Mouse (Mus musculus) CH12.LX (cell line): Measurements from ENCODE around the gene Gmppa. TPM values are rescaled to one million over a fixed set of nuclear protein-coding genes. Genes with fewer than 3 reads are reported as not detected.

Experiments
- DNase-seq: peaks from one replicate; pipeline ENCODE4 v3.0.0-alpha.2; 2013; ENCODE audit errors: extremely low read depth
- H3K27ac ChIP-seq: 2 replicates; pipeline ENCODE4 v1.5.1; 2012; ENCODE audit warnings: low read depth, mild to moderate bottlenecking, control low read depth, moderate library complexity; ENCODE audit not compliant: insufficient read depth
- H3K27me3 ChIP-seq: replicated peaks from 2 replicates; pipeline ENCODE3; 2012; ENCODE audit warnings: inconsistent platforms
- H3K36me3 ChIP-seq, 2 experiments: replicated peaks in 1 of 2; 2 replicates each; pipeline versions ENCODE3 to v1.6.1; 2012; ENCODE audit warnings: inconsistent platforms in 1 of 2, low read length in 1 of 2, mild to moderate bottlenecking in 1 of 2, mixed read lengths in 1 of 2, moderate library complexity in 1 of 2; ENCODE audit not compliant: control insufficient read depth in 1 of 2, insufficient read depth in 1 of 2
- H3K4me1 ChIP-seq, 2 experiments: 2 replicates each; pipeline ENCODE4 v1.6.1; 2012; ENCODE audit warnings: inconsistent platforms in 1 of 2, moderate library complexity in 1 of 2; ENCODE audit not compliant: insufficient read depth in 2 of 2, control insufficient read depth in 1 of 2
- H3K4me2 ChIP-seq: 2 replicates; pipeline ENCODE4 v1.6.1; 2012; ENCODE audit warnings: low read depth, mild to moderate bottlenecking, control low read depth; ENCODE audit not compliant: poor library complexity, insufficient read depth, severe bottlenecking
- H3K4me3 ChIP-seq, 3 experiments: fragments of 150-350 bp in 1 of 3; sonication (generic) in 1 of 3; replicated peaks in 1 of 3; 2 replicates each; pipeline versions ENCODE3 to v1.5.1; 2011 to 2012; ENCODE audit warnings: low read depth in 2 of 3, low read length in 2 of 3, mild to moderate bottlenecking in 2 of 3, moderate library complexity in 2 of 3, control low read depth in 1 of 3, improper control_type of control experiment in 1 of 3, inconsistent platforms in 1 of 3, mixed read lengths in 1 of 3; ENCODE audit not compliant: poor library complexity in 1 of 3
- H3K79me2 ChIP-seq: replicated peaks from 2 replicates; pipeline ENCODE4 v1.6.1; 2012; ENCODE audit warnings: mild to moderate bottlenecking, moderate library complexity; ENCODE audit not compliant: control insufficient read depth, poor library complexity, insufficient read depth, severe bottlenecking; ENCODE audit errors: extremely low read depth
- H3K9ac ChIP-seq: 2 replicates; pipeline ENCODE4 v1.6.1; 2012; ENCODE audit warnings: low read depth, mild to moderate bottlenecking, control low read depth, moderate library complexity; ENCODE audit not compliant: insufficient read depth
- H3K9me3 ChIP-seq: replicated peaks from 2 replicates; pipeline ENCODE3; 2012; ENCODE audit warnings: low read length, inconsistent platforms, mixed read lengths
- CHD2 ChIP-seq: IDR thresholded peaks from 2 replicates; pipeline ENCODE4 v1.6.1; 2011; ENCODE audit warnings: low read length, improper control_type of control experiment
- CTCF ChIP-seq, 2 experiments: IDR thresholded peaks in 1 of 2; conservative IDR thresholded peaks in 1 of 2; 2 replicates each; pipeline ENCODE4 v1.5.1; 2011 to 2012; ENCODE audit warnings: low read depth in 2 of 2, low read length in 2 of 2, improper control_type of control experiment in 1 of 2, inconsistent platforms in 1 of 2, mild to moderate bottlenecking in 1 of 2, moderate library complexity in 1 of 2
- E2F4 ChIP-seq: IDR thresholded peaks from 2 replicates; pipeline ENCODE4 v1.6.1; 2011; ENCODE audit warnings: low read depth, low read length, improper control_type of control experiment; ENCODE audit not compliant: insufficient replicate concordance
- ELF1 ChIP-seq: IDR thresholded peaks from 2 replicates; pipeline ENCODE4 v1.6.1; 2014; ENCODE audit warnings: low read depth, mild to moderate bottlenecking, inconsistent platforms, low read length, improper control_type of control experiment
- EP300 ChIP-seq: IDR thresholded peaks from 2 replicates; pipeline ENCODE4 v1.6.1; 2011; ENCODE audit warnings: low read length, improper control_type of control experiment
- ETS1 ChIP-seq: conservative IDR thresholded peaks from 2 replicates; pipeline ENCODE4 v1.6.1; 2012; ENCODE audit warnings: low read depth, mild to moderate bottlenecking, inconsistent platforms, low read length, improper control_type of control experiment, moderate library complexity
- HCFC1 ChIP-seq: IDR thresholded peaks from 2 replicates; pipeline ENCODE4 v1.6.1; 2012; ENCODE audit warnings: low read depth, mild to moderate bottlenecking, inconsistent platforms, low read length, improper control_type of control experiment
- JUN ChIP-seq: IDR thresholded peaks from 2 replicates; pipeline ENCODE4 v1.6.1; 2011; ENCODE audit warnings: low read depth, mild to moderate bottlenecking, low read length, improper control_type of control experiment, moderate library complexity; ENCODE audit not compliant: insufficient read depth
- KAT2A ChIP-seq: IDR thresholded peaks from 2 replicates; pipeline ENCODE4 v1.6.1; 2012; ENCODE audit warnings: low read length, improper control_type of control experiment, inconsistent platforms; ENCODE audit not compliant: insufficient replicate concordance
- MAZ ChIP-seq: IDR thresholded peaks from 2 replicates; pipeline ENCODE4 v1.6.1; 2012; ENCODE audit warnings: low read depth, mild to moderate bottlenecking, inconsistent platforms, low read length, improper control_type of control experiment, moderate library complexity
- MEF2A ChIP-seq: IDR thresholded peaks from 2 replicates; pipeline ENCODE4 v1.6.1; 2014; ENCODE audit warnings: low read depth, mild to moderate bottlenecking, inconsistent platforms, low read length, improper control_type of control experiment, borderline replicate concordance
- MXI1 ChIP-seq: IDR thresholded peaks from 2 replicates; pipeline ENCODE4 v1.6.1; 2011; ENCODE audit warnings: mild to moderate bottlenecking, low read depth, low read length, improper control_type of control experiment
- MYC ChIP-seq: IDR thresholded peaks from 2 replicates; pipeline ENCODE4 v1.6.1; 2011; ENCODE audit warnings: low read depth, mild to moderate bottlenecking, improper control_type of control experiment, low read length
- NELFE ChIP-seq: IDR thresholded peaks from 2 replicates; pipeline ENCODE4 v1.6.1; 2011; ENCODE audit warnings: low read depth, low read length, improper control_type of control experiment
- NRF1 ChIP-seq: IDR thresholded peaks from 2 replicates; pipeline ENCODE4 v1.6.1; 2014; ENCODE audit warnings: low read depth, mild to moderate bottlenecking, inconsistent platforms, low read length, improper control_type of control experiment, moderate library complexity
- POLR2A ChIP-seq: IDR thresholded peaks from 2 replicates; pipeline ENCODE4 v1.6.1; 2011; ENCODE audit warnings: low read depth, mild to moderate bottlenecking, improper control_type of control experiment, low read length
- POLR2AphosphoS2 ChIP-seq: IDR thresholded peaks from 2 replicates; pipeline ENCODE4 v1.6.1; 2011; ENCODE audit warnings: low read depth, low read length, improper control_type of control experiment
- RCOR1 ChIP-seq: conservative IDR thresholded peaks from 2 replicates; pipeline ENCODE4 v1.6.1; 2012; ENCODE audit warnings: low read depth, mild to moderate bottlenecking, inconsistent platforms, low read length, improper control_type of control experiment
- SIN3A ChIP-seq: IDR thresholded peaks from 2 replicates; pipeline ENCODE4 v1.6.1; 2012; ENCODE audit warnings: low read length, improper control_type of control experiment, inconsistent platforms
- SMC3 ChIP-seq: IDR thresholded peaks from 2 replicates; pipeline ENCODE4 v1.6.1; 2011; ENCODE audit warnings: low read depth, low read length, improper control_type of control experiment
- TBP ChIP-seq: conservative IDR thresholded peaks from 2 replicates; pipeline ENCODE4 v1.6.1; 2011; ENCODE audit warnings: low read depth, low read length, improper control_type of control experiment
- UBTF ChIP-seq: IDR thresholded peaks from 2 replicates; pipeline ENCODE4 v1.6.1; 2012; ENCODE audit warnings: low read depth, mild to moderate bottlenecking, inconsistent platforms, low read length, improper control_type of control experiment, moderate library complexity
- USF1 ChIP-seq: IDR thresholded peaks from 2 replicates; pipeline ENCODE4 v1.6.1; 2014; ENCODE audit warnings: low read depth, mild to moderate bottlenecking, inconsistent platforms, low read length, improper control_type of control experiment
- USF2 ChIP-seq: conservative IDR thresholded peaks from 2 replicates; pipeline ENCODE4 v1.6.1; 2011; ENCODE audit warnings: low read depth, low read length, improper control_type of control experiment
- ZC3H11A ChIP-seq: IDR thresholded peaks from 2 replicates; pipeline ENCODE4 v1.6.1; 2012; ENCODE audit warnings: low read depth, mild to moderate bottlenecking, inconsistent platforms, low read length, improper control_type of control experiment
- ZKSCAN1 ChIP-seq: IDR thresholded peaks from 2 replicates; pipeline ENCODE4 v1.6.1; 2012; ENCODE audit warnings: low read depth, inconsistent platforms, low read length, improper control_type of control experiment, borderline replicate concordance
- ZNF384 ChIP-seq: IDR thresholded peaks from 2 replicates; pipeline ENCODE4 v1.6.1; 2012; ENCODE audit warnings: low read depth, low read length, improper control_type of control experiment, inconsistent platforms
- dilution Hi-C: fragments of 300-500 bp; cut with MboI; formaldehyde crosslinking; loops from 2 replicates; pipeline ENCODE4 v1.14.3; 2020; ENCODE audit warnings: low sequenced_read_pairs; ENCODE audit not compliant: extremely low pct_unique_long_range_greater_than_20kb, extremely low pct_ligation_motif_present
- in situ Hi-C: fragments of 300-500 bp; cut with MboI; formaldehyde crosslinking; loops from 3 replicates; pipeline ENCODE4 v1.14.3; 2019; ENCODE audit warnings: low sequenced_read_pairs, low pct_ligation_motif_present, low pct_unique_long_range_greater_than_20kb, mixed read lengths
- polyA plus RNA-seq: library from polyadenylated mRNA; unstranded; fragments of >175 nt; gene quantifications from 2 replicates; pipeline ENCODE4 v1.2.1, GENCODE M21; 2012; ENCODE audit warnings: low read depth; ENCODE audit not compliant: insufficient read length
- total RNA-seq, 2 experiments: library from RNA; depleted of rRNA; stranded (reverse); fragments of 300-350 nt in 1 of 2; fragments of >200 nt in 1 of 2; gene quantifications; 2 replicates each; pipeline ENCODE4 v1.2.3; 2012 to 2014

Gene Gmppa
- total and polyA plus RNA-seq, 3 experiments = 102 to 153 (median 126) TPM

GRCm38 (mm10) chr1:75448937-75449336, 13.2 kb downstream of the Gmppa start:
- Histone ChIP-seq H3K4me2 (no peak overlapping the region), H3K27me3 (peaks cover 76% of the 10 kb centered on the region), H3K9me3 (no peaks in the 10 kb centered on the region), H3K4me1 (peaks cover 18 to 32% of the 10 kb centered on the region in 2 experiments), H3K9ac (no peak overlapping the region), H3K27ac (no peak overlapping the region), H3K4me3 (no peak overlapping the region), H3K79me2 (no peaks in the 10 kb centered on the region), H3K36me3 (peaks cover 0 to 2% of the 10 kb centered on the region in 2 experiments)
- in situ Hi-C loops (no loop called here), dilution Hi-C loops (no loop called here)
- no peak for TF ChIP-seq RCOR1
- TF ChIP-seq MEF2A = no peak
- no peak for TF ChIP-seq NELFE
- TF ChIP-seq HCFC1 = no peak
- no peak for TF ChIP-seq KAT2A
- no peak for TF ChIP-seq ZNF384
- no peak for TF ChIP-seq TBP
- no peak for TF ChIP-seq POLR2A
- TF ChIP-seq ZKSCAN1 = no peak
- no peak for TF ChIP-seq ZC3H11A
- TF ChIP-seq MAZ = no peak
- TF ChIP-seq POLR2AphosphoS2 = no peak
- no peak for TF ChIP-seq ETS1
- no peak for TF ChIP-seq USF1
- TF ChIP-seq MYC = no peak
- no peak for TF ChIP-seq ELF1
- DNase-seq = no peak

DNA sequence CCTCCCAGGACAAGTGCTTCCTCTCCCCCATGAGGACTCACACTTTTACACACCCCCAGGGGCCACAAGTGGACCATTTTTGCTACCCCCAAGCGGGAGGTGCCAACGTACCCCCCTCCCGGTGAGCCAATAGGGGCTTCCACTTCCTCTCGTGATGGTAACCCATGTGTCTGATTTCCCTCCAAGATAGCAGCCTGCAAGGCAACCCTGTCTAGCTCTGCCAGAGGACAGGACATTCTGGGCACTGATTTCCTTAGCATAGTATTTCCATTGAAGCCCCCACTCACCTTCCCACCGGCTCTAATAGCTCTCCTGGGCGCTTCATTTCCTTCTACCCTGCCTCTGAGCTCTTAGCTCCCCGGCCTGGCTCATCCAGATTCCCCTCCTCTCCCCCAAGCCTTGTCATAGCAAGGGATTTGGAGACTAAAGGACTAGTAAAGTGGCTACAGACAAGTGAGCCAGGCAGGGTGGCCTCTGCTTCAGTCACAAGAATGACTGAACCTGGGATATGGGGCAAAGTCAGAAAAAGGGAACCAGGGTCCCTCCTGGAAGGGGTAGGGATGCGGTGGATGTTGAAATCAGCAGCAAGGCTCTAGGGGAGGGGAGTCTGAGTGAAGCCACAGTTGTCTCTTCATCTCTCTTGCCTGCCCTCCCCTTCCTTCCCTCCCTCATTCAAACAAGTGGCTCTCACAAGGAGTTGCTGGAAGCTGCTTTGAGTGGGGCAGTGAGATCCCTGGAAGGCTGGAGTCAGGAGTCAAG, 13.8 kb downstream of the Gmppa start:
- no peak overlapping the region for H3K4me2 ChIP-seq
- dilution Hi-C loops = no loop called here
- H3K27ac ChIP-seq = no peak overlapping the region
- no peaks in the 10 kb centered on the region for H3K79me2 ChIP-seq
- TF ChIP-seq SMC3 (no peak), UBTF (no peak), CTCF (conservative IDR thresholded peaks at IDR 0.05 in 1 of 2, IDR thresholded peaks at IDR 0.05 in 1 of 2; ENCODE audit: low read depth in 2 of 2, low read length in 2 of 2) (no peak), MXI1 (no peak), TBP (no peak), MYC (no peak), USF2 (no peak), CHD2 (no peak), POLR2AphosphoS2 (no peak), HCFC1 (no peak), ZKSCAN1 (no peak), ZNF384 (no peak), SIN3A (no peak), NRF1 (no peak), RCOR1 (no peak), EP300 (no peak), E2F4 (no peak), JUN (no peak)
- in situ Hi-C loops = loop anchor here (25.0 kb wide), 1 partner anchor 512 kb away; the partner anchor contains the start of gene Cfap65
- H3K36me3 ChIP-seq = no peaks in the 10 kb centered on the region
- no peak for DNase-seq
- H3K9ac ChIP-seq = no peak overlapping the region
- peaks cover 18 to 32% of the 10 kb centered on the region in 2 experiments for H3K4me1 ChIP-seq
- no peak overlapping the region for H3K4me3 ChIP-seq
- H3K9me3 ChIP-seq = no peaks in the 10 kb centered on the region
- H3K27me3 ChIP-seq = peaks cover 81% of the 10 kb centered on the region
